Mouse (Mus musculus): ENCODE data around the gene Rpl18. TPM values are rescaled to one million over a fixed set of nuclear protein-coding genes. Genes with fewer than 3 reads are reported as not detected.

The Rpl18 gene
- polyA plus RNA-seq, 1 experiment from 2014 or later: 926 TPM

- H3K9me3 ChIP-seq: no peaks in the 10 kb centered on the region
- no peak overlapping the region for H3K9ac ChIP-seq
- H3K27me3 ChIP-seq: no peaks in the 10 kb centered on the region
- 88% methylated on average over 3 of the region's 3 CpGs for WGBS
- peaks cover 47% of the 10 kb centered on the region for H3K4me1 ChIP-seq
- ATAC-seq (ENCODE audit: insufficient number of reproducible peaks, insufficient read depth, low FRiP score, low TSS enrichment): no peak
- H3K4me3 ChIP-seq: peak overlapping the region; percentile 88
- H3K27ac ChIP-seq: no peak overlapping the region
- H3K4me2 ChIP-seq (replicated peaks): peak overlapping the region; percentile 95
- H3K36me3 ChIP-seq: peaks cover 49% of the 10 kb centered on the region
Observed at GRCm38 (mm10) chr7:45716460-45716857, 1.2 kb downstream of the Rpl18 start.

- Histone ChIP-seq H3K27ac (peak overlapping the region; percentile 90), H3K36me3 (peaks cover 49% of the 10 kb centered on the region), H3K4me2 (replicated peaks) (peak overlapping the region; percentile 95), H3K4me1 (peaks cover 47% of the 10 kb centered on the region), H3K27me3 (no peaks in the 10 kb centered on the region), H3K9me3 (no peaks in the 10 kb centered on the region), H3K9ac (peak overlapping the region; percentile 96), H3K4me3 (peak overlapping the region; percentile 88)
- ATAC-seq (ENCODE audit: insufficient number of reproducible peaks, insufficient read depth, low FRiP score, low TSS enrichment): no peak
- 8% methylated on average over 31 of the region's 31 CpGs for WGBS
Observed at GRCm38 (mm10) chr7:45716952-45717917, 2.0 kb downstream of the Rpl18 start.

- under 1% methylated on average over 41 of the region's 41 CpGs for whole genome bisulfite sequencing
- Histone ChIP-seq H3K27ac (peak within 1 kb of the TSS; percentile 94), H3K4me1 (peaks cover 47% of the 10 kb centered on the region), H3K27me3 (no peaks in the 10 kb centered on the region), H3K9me3 (no peaks in the 10 kb centered on the region), H3K9ac (peak within 1 kb of the TSS; percentile 96), H3K36me3 (peaks cover 49% of the 10 kb centered on the region), H3K4me3 (peak within 1 kb of the TSS; percentile 88), H3K4me2 (replicated peaks) (peak within 1 kb of the TSS; percentile 95)
- ATAC-seq (ENCODE audit: insufficient number of reproducible peaks, insufficient read depth, low FRiP score, low TSS enrichment): peak; percentile 8
Observed at GRCm38 (mm10) chr7:45717918-45718297, 2.7 kb downstream of the Rpl18 start, which contains the start of gene Sphk2. Gene Sphk2 (minus strand): TSS chr7:45718002.

- Histone ChIP-seq H3K36me3 (peaks cover 49% of the 10 kb centered on the region), H3K27me3 (no peaks in the 10 kb centered on the region), H3K4me3 (peak overlapping the region; percentile 88), H3K4me1 (peaks cover 47% of the 10 kb centered on the region), H3K9me3 (no peaks in the 10 kb centered on the region), H3K9ac (peak overlapping the region; percentile 96), H3K4me2 (replicated peaks) (peak overlapping the region; percentile 95), H3K27ac (peak overlapping the region; percentile 94)
- under 1% methylated on average over 20 of the region's 20 CpGs for WGBS
- ATAC-seq (ENCODE audit: insufficient number of reproducible peaks, insufficient read depth, low FRiP score, low TSS enrichment): no peak
Observed at GRCm38 (mm10) chr7:45718331-45718730, 3.1 kb downstream of the Rpl18 start.

- H3K27ac ChIP-seq: no peak overlapping the region
- H3K4me1 ChIP-seq: peaks cover 43% of the 10 kb centered on the region
- peak overlapping the region; percentile 96 for H3K9ac ChIP-seq
- WGBS: 86% methylated on average over 10 of the region's 10 CpGs
- H3K4me3 ChIP-seq: peak overlapping the region; percentile 88
- no peaks in the 10 kb centered on the region for H3K9me3 ChIP-seq
- H3K4me2 ChIP-seq (replicated peaks): peak overlapping the region; percentile 95
- H3K27me3 ChIP-seq: no peaks in the 10 kb centered on the region
- H3K36me3 ChIP-seq: peaks cover 51% of the 10 kb centered on the region
- ATAC-seq (ENCODE audit: insufficient number of reproducible peaks, insufficient read depth, low FRiP score, low TSS enrichment): no peak
Observed at GRCm38 (mm10) chr7:45719180-45719579, 3.9 kb downstream of the Rpl18 start.

- H3K4me2 ChIP-seq (replicated peaks): peak overlapping the region; percentile 95
- peaks cover 37% of the 10 kb centered on the region for H3K4me1 ChIP-seq
- no peak overlapping the region for H3K27ac ChIP-seq
- WGBS: 89% methylated on average over 16 of the region's 16 CpGs
- H3K4me3 ChIP-seq: peak overlapping the region; percentile 13; the same call in 1 of the 2 replicates
- ATAC-seq (ENCODE audit: insufficient number of reproducible peaks, insufficient read depth, low FRiP score, low TSS enrichment): no peak
- peak overlapping the region; percentile 96; the same call in 1 of the 2 replicates for H3K9ac ChIP-seq
- no peaks in the 10 kb centered on the region for H3K9me3 ChIP-seq
- H3K27me3 ChIP-seq: no peaks in the 10 kb centered on the region
- H3K36me3 ChIP-seq: peaks cover 56% of the 10 kb centered on the region
Observed at GRCm38 (mm10) chr7:45719738-45720412, 4.6 kb downstream of the Rpl18 start.

GRCm38 (mm10) chr7:45720413-45721233, 5.4 kb downstream of the Rpl18 start, which contains the start of gene Fam83e:
Gene Fam83e (plus strand): TSS chr7:45721212.
- H3K27me3 ChIP-seq: no peaks in the 10 kb centered on the region
- ATAC-seq (ENCODE audit: insufficient number of reproducible peaks, insufficient read depth, low FRiP score, low TSS enrichment): no peak
- H3K4me2 ChIP-seq (replicated peaks): peak within 1 kb of the TSS; percentile 95; the same call in 1 of the 2 replicates
- H3K4me3 ChIP-seq: no peak within 1 kb of the TSS
- peaks cover 34% of the 10 kb centered on the region for H3K4me1 ChIP-seq
- peaks cover 63% of the 10 kb centered on the region for H3K36me3 ChIP-seq
- H3K9me3 ChIP-seq: no peaks in the 10 kb centered on the region
- peak within 1 kb of the TSS; percentile 96; the same call in 1 of the 2 replicates for H3K9ac ChIP-seq
- no peak within 1 kb of the TSS for H3K27ac ChIP-seq
- 76% methylated on average over 14 of the region's 14 CpGs for WGBS

- ATAC-seq (ENCODE audit: insufficient number of reproducible peaks, insufficient read depth, low FRiP score, low TSS enrichment): no peak
- H3K27ac ChIP-seq: no peak overlapping the region
- H3K9me3 ChIP-seq: no peaks in the 10 kb centered on the region
- H3K4me1 ChIP-seq: peaks cover 28% of the 10 kb centered on the region
- H3K27me3 ChIP-seq: no peaks in the 10 kb centered on the region
- no peak overlapping the region for H3K4me2 ChIP-seq (replicated peaks)
- peaks cover 69% of the 10 kb centered on the region for H3K36me3 ChIP-seq
- no peak overlapping the region; the same call in 1 of the 2 replicates for H3K9ac ChIP-seq
- 80% methylated on average over 7 of the region's 7 CpGs for WGBS
- H3K4me3 ChIP-seq: no peak overlapping the region
Observed at GRCm38 (mm10) chr7:45721234-45721571, 5.9 kb downstream of the Rpl18 start.

GRCm38 (mm10) chr7:45721642-45722347, 6.5 kb downstream of the Rpl18 start:
- WGBS: 67% methylated on average over 13 of the region's 13 CpGs
- ATAC-seq (ENCODE audit: insufficient number of reproducible peaks, insufficient read depth, low FRiP score, low TSS enrichment): no peak
- peaks cover 75% of the 10 kb centered on the region for H3K36me3 ChIP-seq
- no peaks in the 10 kb centered on the region for H3K27me3 ChIP-seq
- peaks cover 22% of the 10 kb centered on the region for H3K4me1 ChIP-seq
- no peaks in the 10 kb centered on the region for H3K9me3 ChIP-seq
- no peak overlapping the region for H3K4me3 ChIP-seq
- 0 out of 2 replicates have a peak overlapping the region, but pooled peaks have one; percentile 8 for H3K9ac ChIP-seq
- H3K27ac ChIP-seq: no peak overlapping the region
- no peak overlapping the region for H3K4me2 ChIP-seq (replicated peaks)

- Histone ChIP-seq H3K27me3 (no peaks in the 10 kb centered on the region), H3K4me2 (replicated peaks) (no peak overlapping the region), H3K27ac (no peak overlapping the region), H3K9ac (0 out of 2 replicates have a peak overlapping the region, but pooled peaks have one; percentile 8), H3K4me1 (peaks cover 18% of the 10 kb centered on the region), H3K36me3 (peaks cover 80% of the 10 kb centered on the region), H3K4me3 (no peak overlapping the region), H3K9me3 (no peaks in the 10 kb centered on the region)
- 80% methylated on average over 13 of the region's 13 CpGs for WGBS
- no peak for ATAC-seq (ENCODE audit: insufficient number of reproducible peaks, insufficient read depth, low FRiP score, low TSS enrichment)
Observed at GRCm38 (mm10) chr7:45722348-45722713, 7.1 kb downstream of the Rpl18 start.

All from embryonic facial prominence, embryonic 12.5 days (tissue).